Mouse (Mus musculus) stomach, embryonic 15.5 days (tissue): ENCODE measurements around the gene Cep131. TPM values are rescaled to one million over a fixed set of nuclear protein-coding genes. Genes with fewer than 3 reads are reported as not detected.
A peak's percentile ranks its signal among the peaks of the same experiment; 100 is the strongest.

ENCODE experiments used
- ATAC-seq: fragments of 200-750 bp; cut with Nextera tagmentation; 2 replicates; pipeline ENCODE4 v1.8.0; 2017; ENCODE audit warnings: low read depth, moderate number of reproducible peaks, moderate TSS enrichment; ENCODE audit not compliant: insufficient read depth, low FRiP score
- H3K27ac ChIP-seq: fragments of 300-500 bp; sonication (generic); 2 replicates; pipeline ENCODE4 v1.5.1; 2015; ENCODE audit warnings: mild to moderate bottlenecking, inconsistent platforms
- H3K27me3 ChIP-seq: fragments of 300-500 bp; sonication (generic); replicated peaks from 2 replicates; pipeline ENCODE4 v1.6.1; 2015; ENCODE audit warnings: inconsistent platforms
- H3K36me3 ChIP-seq: fragments of 300-500 bp; sonication (generic); 2 replicates; pipeline ENCODE4 v1.6.1; 2015; ENCODE audit warnings: inconsistent platforms
- H3K4me1 ChIP-seq: fragments of 300-500 bp; sonication (generic); 2 replicates; pipeline ENCODE4 v1.6.1; 2015; ENCODE audit warnings: inconsistent platforms
- H3K4me2 ChIP-seq: fragments of 300-500 bp; sonication (generic); 2 replicates; pipeline ENCODE4 v1.6.1; 2015; ENCODE audit warnings: mild to moderate bottlenecking, inconsistent platforms
- H3K4me3 ChIP-seq: fragments of 300-500 bp; sonication (generic); replicated peaks from 2 replicates; pipeline ENCODE4 v1.5.1; 2015; ENCODE audit warnings: inconsistent platforms
- H3K9ac ChIP-seq: fragments of 300-500 bp; sonication (generic); 2 replicates; pipeline ENCODE4 v1.6.1; 2015; ENCODE audit warnings: inconsistent platforms
- H3K9me3 ChIP-seq: fragments of 300-500 bp; sonication (generic); 2 replicates; pipeline ENCODE4 v1.6.1; 2016; ENCODE audit warnings: inconsistent platforms
- WGBS: fragments of 180-500 bp; shearing (Covaris S2); methylation state at CpG from one replicate; pipeline ENCODE4 v1.1.7; 2015; 5-methylcytosine and 5-hydroxymethylcytosine counted together
- polyA plus RNA-seq: library from polyadenylated mRNA; unstranded; fragments of >200 nt; fragmentation: Nextera tagmentation; extraction: Ambion mirVana; gene quantifications from 2 replicates; pipeline ENCODE4 v1.2.1, GENCODE M21; 2015

Cep131 gene
- polyA plus RNA-seq, 1 experiment from 2014 or later = 25.1 TPM

DNA sequence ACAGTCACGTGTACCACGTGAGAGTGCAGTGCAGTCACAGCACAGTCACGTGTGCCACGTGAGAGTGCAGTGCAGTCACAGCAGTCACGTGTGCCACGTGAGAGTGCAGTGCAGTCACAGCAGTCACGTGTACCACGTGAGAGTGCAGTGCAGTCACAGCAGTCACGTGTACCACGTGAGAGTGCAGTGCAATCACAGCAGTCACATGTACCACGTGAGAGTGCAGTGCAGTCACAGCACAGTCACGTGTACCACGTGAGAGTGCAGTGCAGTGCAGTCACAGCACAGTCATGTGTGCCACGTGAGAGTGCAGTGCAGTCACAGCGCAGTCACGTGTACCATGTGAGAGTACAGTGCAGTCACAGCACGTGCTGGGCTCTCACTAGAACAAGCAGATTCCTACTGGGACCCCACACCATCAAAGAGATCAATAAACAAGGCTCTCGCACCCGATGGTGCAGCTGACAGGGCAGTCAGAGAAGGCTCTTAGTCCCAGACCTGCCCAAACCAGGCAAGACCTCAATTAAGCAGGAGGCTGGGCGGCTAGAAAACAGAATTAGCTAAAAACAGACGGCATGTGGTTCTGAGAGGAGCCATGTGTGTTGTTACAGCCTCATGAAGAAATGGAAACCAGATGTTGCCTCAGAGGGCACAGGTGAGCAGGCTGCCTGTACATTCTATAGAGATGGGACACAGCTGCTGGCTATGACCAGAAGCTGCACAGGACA is 28.0 kb upstream of the Cep131 start:
- H3K9ac ChIP-seq = no peak overlapping the region
- WGBS = 86% methylated on average over 21 of the region's 21 CpGs
- peaks cover 35% of the 10 kb centered on the region for H3K36me3 ChIP-seq
- H3K27me3 ChIP-seq = no peaks in the 10 kb centered on the region
- H3K4me1 ChIP-seq = no peaks in the 10 kb centered on the region
- 0 out of 2 replicates have a peak overlapping the region, but pooled peaks have one; percentile 26 for H3K27ac ChIP-seq
- no peak overlapping the region for H3K4me3 ChIP-seq
- H3K9me3 ChIP-seq = no peaks in the 10 kb centered on the region
- no peak overlapping the region for H3K4me2 ChIP-seq
- no peak for ATAC-seq

DNA sequence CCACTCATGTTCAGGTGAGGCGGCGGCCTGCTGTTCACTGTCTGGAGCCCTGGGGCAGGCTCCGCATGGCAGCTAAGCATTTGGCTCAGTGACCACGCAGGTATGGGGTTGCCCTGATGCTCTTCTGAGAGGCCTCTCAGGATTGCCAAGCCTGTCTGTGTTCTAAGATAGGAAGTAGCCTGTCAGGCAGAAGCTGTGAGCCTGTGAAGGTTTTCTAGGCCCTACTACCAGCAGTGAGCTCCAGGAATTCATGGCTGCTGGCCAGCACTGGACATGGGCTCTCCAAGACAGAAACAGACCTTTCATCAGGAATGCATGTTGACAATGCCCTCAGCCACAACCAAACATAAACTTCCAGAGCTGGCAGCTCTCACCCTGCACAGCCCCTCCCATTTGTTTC is 25.5 kb upstream of the Cep131 start:
- WGBS = 86% methylated on average over 4 of the region's 4 CpGs
- no peak overlapping the region for H3K4me2 ChIP-seq
- H3K27ac ChIP-seq = no peak overlapping the region
- 0 out of 2 replicates have a peak, but pooled peaks cover 1% of the 10 kb centered on the region for H3K4me1 ChIP-seq
- no peaks in the 10 kb centered on the region for H3K9me3 ChIP-seq
- H3K9ac ChIP-seq = no peak overlapping the region
- H3K4me3 ChIP-seq = no peak overlapping the region
- no peaks in the 10 kb centered on the region for H3K27me3 ChIP-seq
- peaks cover 30% of the 10 kb centered on the region for H3K36me3 ChIP-seq
- no peak for ATAC-seq

DNA sequence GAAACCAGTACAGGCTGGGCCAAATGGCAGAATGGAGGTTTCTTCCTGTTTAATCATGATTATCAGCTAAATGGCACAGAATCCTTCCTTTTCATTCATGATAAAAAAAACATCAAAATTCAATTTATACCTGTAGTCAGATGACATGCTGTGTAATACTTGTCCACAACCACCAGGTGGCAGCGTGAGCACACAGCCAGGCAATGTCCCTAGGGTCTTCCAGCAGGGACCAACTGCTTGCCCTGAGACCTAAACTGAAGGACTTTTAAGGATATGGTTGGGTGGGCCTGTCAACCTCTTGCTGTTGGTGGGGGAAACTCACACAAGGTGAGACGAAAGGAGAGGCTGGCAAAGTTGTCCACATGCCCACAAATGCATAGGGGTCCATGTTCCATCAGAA is 24.4 kb upstream of the Cep131 start:
- H3K4me2 ChIP-seq = no peak overlapping the region
- no peak for ATAC-seq
- 0 out of 2 replicates have a peak, but pooled peaks cover 2% of the 10 kb centered on the region for H3K4me1 ChIP-seq
- WGBS = 11% methylated on average over 2 of the region's 2 CpGs
- H3K4me3 ChIP-seq = no peak overlapping the region
- H3K27me3 ChIP-seq = no peaks in the 10 kb centered on the region
- H3K27ac ChIP-seq = no peak overlapping the region
- peaks cover 29% of the 10 kb centered on the region; the same call in 1 of the 2 replicates for H3K36me3 ChIP-seq
- no peaks in the 10 kb centered on the region for H3K9me3 ChIP-seq
- no peak overlapping the region for H3K9ac ChIP-seq

DNA sequence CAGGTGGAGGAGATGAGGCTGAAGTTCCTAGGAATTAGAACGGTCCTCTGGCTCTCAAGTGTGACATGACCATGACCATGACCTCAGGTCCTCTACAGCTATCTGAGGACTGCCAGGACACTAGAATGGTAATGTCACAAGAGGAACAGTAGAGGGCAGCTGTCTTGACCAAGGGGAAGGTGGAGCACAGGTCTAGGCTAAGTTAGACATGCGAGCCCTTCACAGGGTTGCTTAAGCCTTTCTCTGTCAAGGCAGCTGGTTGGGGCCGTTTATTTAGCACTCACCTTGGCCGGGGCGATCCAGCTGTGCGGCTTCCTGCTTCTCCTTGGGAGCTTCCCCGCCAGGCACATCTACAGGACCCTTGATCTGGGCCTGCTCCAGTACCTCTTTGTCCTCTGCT is 23.9 kb upstream of the Cep131 start:
- ATAC-seq = no peak
- Histone ChIP-seq H3K27ac (no peak overlapping the region), H3K4me1 (0 out of 2 replicates have a peak, but pooled peaks cover 2% of the 10 kb centered on the region), H3K4me2 (no peak overlapping the region), H3K27me3 (no peaks in the 10 kb centered on the region), H3K4me3 (no peak overlapping the region), H3K9me3 (no peaks in the 10 kb centered on the region), H3K9ac (no peak overlapping the region), H3K36me3 (peaks cover 29% of the 10 kb centered on the region; the same call in 1 of the 2 replicates)
- 67% methylated on average over 7 of the region's 7 CpGs for WGBS

DNA sequence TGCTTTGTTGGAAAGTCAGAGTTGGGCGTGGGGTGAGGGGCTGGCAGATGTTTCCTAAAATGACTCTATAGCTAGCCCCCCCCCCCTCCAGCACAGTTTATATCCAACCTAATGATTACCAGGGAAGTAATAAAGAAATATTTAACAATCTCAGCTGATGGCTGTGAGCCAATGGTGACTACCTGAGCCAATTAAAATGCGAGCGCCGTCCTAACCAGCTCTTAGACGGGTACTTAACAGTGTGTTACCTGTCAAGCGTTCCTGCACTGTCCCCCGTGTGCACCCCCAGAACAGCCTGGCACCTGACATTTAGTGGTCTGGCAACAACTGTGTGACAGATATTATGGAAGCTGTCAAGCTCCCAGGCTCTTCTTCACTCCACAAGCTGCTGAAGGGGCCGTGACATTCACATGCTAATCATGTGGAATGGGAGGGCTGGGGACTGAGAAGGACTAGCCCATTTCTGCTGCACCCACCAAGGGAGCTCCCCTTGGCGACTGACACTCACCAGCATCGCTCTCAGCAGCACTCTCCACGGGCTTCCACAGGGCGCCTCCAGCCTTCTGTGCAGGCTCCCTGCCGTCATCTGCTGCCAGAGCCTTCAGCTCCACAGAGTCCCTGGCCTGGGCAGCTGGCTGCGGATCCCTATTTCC is 23.1 kb upstream of the Cep131 start:
- WGBS = 83% methylated on average over 14 of the region's 14 CpGs
- no peak overlapping the region for H3K27ac ChIP-seq
- H3K9me3 ChIP-seq = no peaks in the 10 kb centered on the region
- H3K36me3 ChIP-seq = peaks cover 31% of the 10 kb centered on the region; the same call in 1 of the 2 replicates
- no peak for ATAC-seq
- no peak overlapping the region for H3K9ac ChIP-seq
- no peak overlapping the region for H3K4me2 ChIP-seq
- no peaks in the 10 kb centered on the region for H3K27me3 ChIP-seq
- 0 out of 2 replicates have a peak, but pooled peaks cover 2% of the 10 kb centered on the region for H3K4me1 ChIP-seq
- H3K4me3 ChIP-seq = no peak overlapping the region

DNA sequence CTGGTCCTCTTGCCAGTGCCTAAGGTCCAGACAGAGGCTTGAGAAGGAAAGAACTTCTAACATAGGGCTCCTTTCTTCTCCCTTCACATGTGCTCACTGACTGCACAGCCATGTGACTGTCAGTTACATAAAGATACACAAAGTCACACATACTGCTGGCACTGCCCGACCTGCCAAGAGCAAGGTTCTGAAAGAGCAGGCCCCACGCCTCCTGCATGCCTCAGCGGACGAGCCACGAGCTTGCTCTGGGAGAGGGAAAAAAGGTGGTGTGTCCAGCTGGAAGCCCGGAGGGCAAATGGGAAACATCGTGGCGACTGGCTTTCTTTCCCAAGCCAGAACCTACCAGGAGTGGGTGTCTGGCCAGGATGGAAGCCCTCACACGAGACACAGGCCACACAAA is 21.2 kb upstream of the Cep131 start:
- Histone ChIP-seq H3K4me3 (no peak overlapping the region), H3K9me3 (no peaks in the 10 kb centered on the region), H3K27ac (no peak overlapping the region), H3K27me3 (no peaks in the 10 kb centered on the region), H3K4me2 (no peak overlapping the region), H3K9ac (no peak overlapping the region), H3K4me1 (0 out of 2 replicates have a peak, but pooled peaks cover 2% of the 10 kb centered on the region), H3K36me3 (peaks cover 29% of the 10 kb centered on the region; the same call in 1 of the 2 replicates)
- WGBS = 83% methylated on average over 9 of the region's 9 CpGs
- no peak for ATAC-seq

DNA sequence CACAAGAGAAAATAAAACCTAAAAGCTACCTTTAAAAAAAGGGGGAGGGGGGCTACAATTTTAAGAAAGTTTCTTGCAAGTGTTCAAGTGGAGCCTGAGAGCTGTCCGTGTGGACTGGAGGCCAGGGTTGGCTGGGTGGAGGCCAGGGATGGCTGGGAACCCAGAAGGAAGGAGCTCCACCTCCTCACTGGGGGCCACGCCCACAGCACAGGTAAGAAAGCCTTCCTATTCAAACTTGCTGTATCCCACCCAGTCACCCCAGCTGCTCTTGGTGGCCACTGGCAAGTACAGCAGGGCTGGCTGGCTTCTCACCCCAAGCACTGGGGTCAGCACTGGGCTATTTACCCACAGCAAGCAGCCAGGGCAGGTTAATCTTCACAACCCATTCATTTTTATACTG is 20.4 kb upstream of the Cep131 start:
- ATAC-seq = no peak
- Histone ChIP-seq H3K27me3 (no peaks in the 10 kb centered on the region), H3K27ac (no peak overlapping the region), H3K4me3 (no peak overlapping the region), H3K4me1 (0 out of 2 replicates have a peak, but pooled peaks cover 2% of the 10 kb centered on the region), H3K4me2 (no peak overlapping the region), H3K9ac (no peak overlapping the region), H3K36me3 (peaks cover 29% of the 10 kb centered on the region; the same call in 1 of the 2 replicates), H3K9me3 (no peaks in the 10 kb centered on the region)
- 66% methylated on average over 2 of the region's 2 CpGs for WGBS

DNA sequence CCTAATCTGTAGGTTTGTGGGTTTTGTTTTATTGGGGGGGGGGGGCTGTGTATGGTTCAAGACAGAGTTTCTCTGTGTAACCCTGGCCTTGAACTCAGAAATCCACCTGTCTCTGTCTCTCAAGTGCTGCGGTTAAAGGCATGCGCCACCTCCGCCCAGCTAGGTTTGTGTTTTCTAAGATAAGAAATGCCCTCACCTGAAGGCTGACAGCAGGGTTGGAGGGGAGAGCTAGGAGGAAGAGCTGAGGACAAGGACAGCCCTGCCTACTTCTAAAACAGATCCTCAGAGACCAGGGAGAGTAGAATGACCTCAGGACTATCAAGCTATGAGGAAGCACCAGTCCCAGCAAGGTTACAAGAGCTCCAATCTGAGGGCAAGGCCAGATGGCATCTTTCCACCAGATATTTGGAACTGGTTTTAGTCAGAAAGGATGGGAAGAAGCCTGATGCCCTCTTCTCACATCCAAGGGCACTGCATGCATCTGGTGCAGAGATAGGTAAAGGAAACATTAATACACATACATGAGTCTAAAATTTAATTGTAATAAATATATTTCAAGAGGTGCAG is 16.9 kb upstream of the Cep131 start:
- no peak overlapping the region for H3K27ac ChIP-seq
- no peak overlapping the region for H3K9ac ChIP-seq
- no peak overlapping the region for H3K4me2 ChIP-seq
- ATAC-seq = no peak
- H3K4me1 ChIP-seq = peaks cover 12% of the 10 kb centered on the region
- H3K27me3 ChIP-seq = no peaks in the 10 kb centered on the region
- WGBS = 77% methylated on average over 3 of the region's 3 CpGs
- H3K4me3 ChIP-seq = no peak overlapping the region
- no peaks in the 10 kb centered on the region for H3K9me3 ChIP-seq
- peaks cover 21% of the 10 kb centered on the region for H3K36me3 ChIP-seq

DNA sequence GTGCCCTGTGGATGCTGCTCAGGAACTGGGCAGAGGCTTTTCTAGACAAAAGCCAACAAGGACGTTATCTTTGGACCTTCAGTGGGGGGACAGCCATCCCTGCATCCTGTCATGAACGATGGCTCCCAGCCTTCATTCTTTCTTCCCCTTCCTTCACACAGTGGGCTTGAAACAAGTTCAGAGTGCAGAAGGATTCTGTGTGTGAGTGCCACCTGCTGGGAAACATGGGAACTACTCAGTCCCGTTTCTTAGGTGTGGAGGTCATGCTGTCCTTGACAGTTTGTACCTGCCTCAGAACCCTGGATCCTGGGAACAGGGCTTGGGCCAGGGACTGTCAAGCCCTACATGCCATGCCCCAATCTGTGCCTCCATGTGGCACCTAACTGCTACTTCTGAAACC is 14.4 kb upstream of the Cep131 start:
- Histone ChIP-seq H3K9me3 (no peaks in the 10 kb centered on the region), H3K9ac (no peak overlapping the region), H3K36me3 (peaks cover 15% of the 10 kb centered on the region), H3K4me1 (peaks cover 18% of the 10 kb centered on the region), H3K4me3 (no peak overlapping the region), H3K27me3 (no peaks in the 10 kb centered on the region), H3K4me2 (no peak overlapping the region), H3K27ac (no peak overlapping the region)
- WGBS = 1% methylated on average over 3 of the region's 3 CpGs
- no peak for ATAC-seq

DNA sequence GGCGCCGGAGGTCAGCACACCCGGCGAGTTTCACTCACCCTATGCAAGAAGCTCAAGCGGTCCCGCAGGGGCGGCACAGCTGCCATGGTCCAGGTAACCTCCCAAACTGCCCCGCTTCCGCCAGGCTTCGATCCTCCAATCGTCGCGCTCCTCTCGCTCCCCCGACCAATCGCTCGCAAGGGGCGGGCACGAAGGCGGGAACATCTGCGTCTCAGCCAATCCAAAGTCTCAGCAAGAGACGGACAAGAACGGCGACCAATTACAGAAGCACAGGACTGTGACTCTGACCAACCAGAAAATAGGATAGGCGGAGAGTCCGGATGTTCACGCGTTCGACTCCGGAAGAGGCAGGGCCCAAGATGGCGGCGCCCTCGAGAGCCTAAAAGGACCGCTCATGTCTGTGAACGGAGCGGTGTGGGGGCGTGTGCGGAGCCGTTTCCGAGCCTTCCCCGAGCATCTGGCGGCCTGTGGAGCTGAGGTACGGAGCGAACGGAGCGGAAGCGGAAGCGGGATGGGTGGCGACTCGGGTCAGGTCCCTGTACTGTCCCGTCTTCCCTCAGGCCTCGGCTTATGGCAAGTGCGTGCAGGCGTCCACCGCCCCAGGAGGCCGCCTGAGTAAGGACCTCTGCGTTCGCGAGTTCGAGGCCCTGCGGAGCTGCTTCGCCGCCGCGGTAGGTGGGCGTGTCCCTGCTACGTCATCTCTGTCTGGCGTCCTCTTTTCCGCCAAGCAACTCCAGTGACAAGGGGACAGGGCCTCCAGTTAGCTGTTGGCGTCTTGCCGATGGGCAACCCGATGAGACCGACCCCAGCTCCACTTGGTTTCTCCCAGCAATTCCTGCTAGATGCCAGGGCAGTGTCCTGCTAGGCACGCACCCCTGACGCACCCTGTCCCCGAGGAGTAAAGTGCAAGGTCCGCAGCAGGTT is 12.2 kb upstream of the Cep131 start, which contains the start of the genes Tepsin and Ndufaf8:
Tepsin (minus strand) TSS at position 144 of the 924 bp plus-strand sequence.
Ndufaf8 (plus strand) TSS at position 341 of the 924 bp plus-strand sequence.
- ATAC-seq = peak; percentile 98
- peaks cover 16% of the 10 kb centered on the region for H3K36me3 ChIP-seq
- H3K9me3 ChIP-seq = no peaks in the 10 kb centered on the region
- H3K4me2 ChIP-seq = peak within 1 kb of the TSS; percentile 89
- H3K4me3 ChIP-seq = peak within 1 kb of the TSS; percentile 84
- H3K4me1 ChIP-seq = peaks cover 18% of the 10 kb centered on the region
- H3K9ac ChIP-seq = peak within 1 kb of the TSS; percentile 86
- H3K27me3 ChIP-seq = no peaks in the 10 kb centered on the region
- WGBS = under 1% methylated on average over 77 of the region's 77 CpGs
- H3K27ac ChIP-seq = peak within 1 kb of the TSS; percentile 96
